Mouse (Mus musculus): ENCODE data around the gene Robo1. TPM values are rescaled to one million over a fixed set of nuclear protein-coding genes. Genes with fewer than 3 reads are reported as not detected.

Gene Robo1
- total RNA-seq, 2 experiments from 2014 or later: 8.7 to 10.6 TPM

DNA sequence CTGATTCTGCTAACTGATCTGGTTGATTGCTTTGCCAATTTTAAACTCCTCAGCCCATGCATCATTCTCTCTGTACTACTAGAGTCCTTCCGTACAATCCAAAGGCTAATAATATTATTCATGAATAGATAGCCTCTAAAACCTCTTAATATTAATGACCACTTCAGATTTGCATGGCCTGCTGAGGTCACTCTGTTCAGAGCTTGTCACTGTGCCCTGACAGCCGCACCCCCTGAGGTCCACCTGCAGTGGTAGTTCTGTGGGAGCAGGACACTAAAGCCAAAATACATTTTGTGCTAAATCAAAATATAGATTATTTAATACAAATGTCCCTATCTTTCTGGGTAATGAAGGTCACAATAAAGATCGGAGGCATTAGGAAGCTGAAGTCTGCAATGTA lies 631.8 kb downstream of the Robo1 start:
- DNase-seq: no peak

DNA sequence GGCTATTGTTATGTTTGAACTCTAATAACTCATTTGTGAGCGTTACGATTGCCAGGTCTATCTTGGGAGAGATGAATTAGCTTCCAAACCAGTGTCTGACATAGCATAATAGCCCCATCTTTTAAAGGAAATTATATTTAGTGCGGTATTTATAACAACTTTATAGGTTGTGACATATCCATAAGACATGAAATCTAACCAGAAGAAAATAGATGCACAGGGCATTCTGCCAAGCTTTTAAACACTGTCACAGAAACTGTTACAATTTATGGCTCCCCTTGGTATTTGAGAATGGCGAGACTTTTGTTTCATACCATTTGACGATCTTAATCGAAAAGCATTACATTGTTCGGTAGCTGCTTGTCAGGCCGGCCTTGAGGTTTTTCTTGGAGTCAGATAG lies 632.7 kb downstream of the Robo1 start:
- no peak for DNase-seq

DNA sequence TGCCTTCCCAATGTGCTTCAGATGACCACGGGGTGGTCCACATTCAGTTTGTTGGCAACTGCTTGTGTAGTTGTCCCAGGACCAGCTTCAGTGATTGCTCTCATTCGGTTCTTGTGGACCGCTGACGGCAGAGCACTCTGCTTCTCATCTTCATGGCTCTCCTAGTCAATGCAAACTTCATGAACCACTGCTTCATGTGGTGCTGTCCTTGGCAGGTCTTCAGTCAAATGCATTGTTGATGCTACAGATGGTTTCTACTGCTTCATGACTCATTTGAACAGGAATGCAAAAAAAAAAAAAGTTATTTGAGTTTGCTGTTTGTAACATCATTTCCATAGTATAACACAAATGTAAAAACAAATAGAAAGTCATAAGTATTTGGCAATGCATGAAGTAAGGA lies 636.3 kb downstream of the Robo1 start:
- DNase-seq: no peak

DNA sequence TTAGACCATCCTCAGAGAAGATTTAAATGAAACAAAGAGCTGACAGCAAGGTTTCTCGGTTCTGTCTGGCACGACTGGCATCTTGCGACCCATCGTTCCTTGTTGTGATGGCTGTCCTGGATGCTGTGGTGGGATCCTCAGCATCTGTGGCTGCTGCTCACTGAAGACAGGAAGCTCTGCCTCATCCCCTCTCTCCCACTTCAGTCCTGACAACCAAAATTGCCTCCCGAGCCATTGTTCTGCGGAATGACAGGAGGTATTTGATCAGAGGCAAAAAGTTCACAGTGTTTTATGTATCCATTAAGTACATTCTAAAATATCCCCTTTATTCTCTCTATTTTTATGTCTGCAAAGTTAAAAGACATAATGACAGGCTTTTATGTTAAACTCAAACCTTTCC lies 643.9 kb downstream of the Robo1 start:
- no peak for DNase-seq

DNA sequence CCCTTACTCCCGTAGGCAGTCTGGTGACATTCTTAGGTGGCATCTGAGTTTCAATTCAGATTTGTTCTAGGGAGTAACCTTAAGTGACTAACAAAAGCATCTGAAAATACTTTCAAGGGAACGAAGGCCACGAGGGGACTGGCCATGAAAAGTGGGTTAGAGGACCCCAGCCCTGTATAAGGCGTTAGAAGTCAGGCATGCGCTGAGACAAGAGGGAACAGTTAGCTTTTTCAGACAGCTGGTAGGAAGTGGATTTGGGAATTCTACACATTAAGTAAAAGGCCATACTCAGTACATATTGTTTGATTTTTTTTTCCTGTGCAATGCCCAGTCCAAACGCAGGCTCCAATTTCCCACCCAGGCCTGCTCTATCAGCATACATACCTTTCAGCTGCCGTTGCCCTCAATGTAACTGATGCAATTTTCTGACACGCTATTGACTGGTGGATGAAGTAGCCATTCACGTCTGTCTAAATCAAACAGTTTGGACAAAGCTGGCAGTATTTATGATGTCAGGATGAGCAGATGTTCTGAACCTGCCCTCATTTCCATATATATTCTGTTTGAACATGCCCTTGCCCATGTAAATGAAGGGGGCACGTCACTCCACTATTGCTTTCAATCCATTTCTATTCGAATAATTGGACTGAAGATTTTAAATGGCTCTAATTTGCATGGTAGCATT lies 651.1 kb downstream of the Robo1 start:
- DNase-seq: no peak

DNA sequence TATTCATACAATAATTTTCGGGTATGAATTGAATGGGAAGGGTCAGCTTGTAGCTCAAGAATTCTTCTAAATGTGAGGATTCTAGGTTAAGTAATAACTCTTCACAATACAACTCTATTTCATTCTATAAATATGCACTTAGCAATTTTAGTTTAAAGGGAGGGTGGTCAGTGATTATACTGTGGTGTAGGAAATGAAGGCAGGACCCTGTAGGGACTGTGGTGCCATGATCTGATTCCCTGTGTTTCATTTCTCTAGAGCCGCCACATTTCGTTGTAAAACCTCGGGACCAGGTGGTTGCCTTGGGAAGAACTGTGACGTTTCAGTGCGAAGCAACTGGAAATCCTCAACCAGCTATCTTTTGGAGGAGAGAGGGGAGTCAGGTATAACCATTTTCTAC lies 651.7 kb downstream of the Robo1 start:
- no peak for DNase-seq

DNA sequence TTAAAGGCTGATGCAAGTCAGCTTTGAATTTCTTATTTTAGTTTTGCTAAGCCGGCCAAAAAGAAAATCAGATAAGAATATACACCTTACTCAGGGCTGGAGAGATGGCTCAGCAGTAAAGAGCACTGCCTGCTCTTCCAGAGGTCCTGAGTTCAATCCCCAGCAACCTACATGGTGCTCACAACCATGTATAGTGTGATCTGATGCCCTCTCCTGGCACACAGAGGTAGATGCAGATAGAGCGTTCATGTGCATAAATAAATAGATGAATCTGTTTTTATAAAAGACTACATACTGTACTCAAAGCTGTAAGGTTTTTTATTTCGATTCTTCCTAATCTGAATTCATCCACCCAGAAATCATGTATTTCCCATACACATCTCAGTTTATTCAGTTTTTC lies 655.7 kb downstream of the Robo1 start:
- DNase-seq: no peak

DNA sequence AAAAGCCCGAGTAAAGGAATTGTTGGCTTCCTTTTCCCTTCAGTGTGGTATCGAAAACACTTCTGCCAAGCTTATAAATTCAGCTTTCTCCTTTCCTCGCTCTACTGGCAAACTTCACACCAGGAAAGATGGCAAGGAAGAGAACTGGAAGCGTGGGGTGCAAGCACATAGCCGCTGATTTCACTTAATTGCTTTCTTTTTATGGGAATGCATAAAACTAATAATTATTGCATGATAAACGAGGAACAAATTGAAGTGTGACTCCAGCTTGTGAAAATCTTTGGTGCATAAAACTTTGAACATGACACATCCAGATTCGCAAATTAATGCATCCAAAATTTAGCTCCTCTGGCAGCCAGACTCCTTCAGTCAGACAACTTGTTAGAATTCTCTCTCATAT lies 659.4 kb downstream of the Robo1 start:
- no peak for DNase-seq

DNA sequence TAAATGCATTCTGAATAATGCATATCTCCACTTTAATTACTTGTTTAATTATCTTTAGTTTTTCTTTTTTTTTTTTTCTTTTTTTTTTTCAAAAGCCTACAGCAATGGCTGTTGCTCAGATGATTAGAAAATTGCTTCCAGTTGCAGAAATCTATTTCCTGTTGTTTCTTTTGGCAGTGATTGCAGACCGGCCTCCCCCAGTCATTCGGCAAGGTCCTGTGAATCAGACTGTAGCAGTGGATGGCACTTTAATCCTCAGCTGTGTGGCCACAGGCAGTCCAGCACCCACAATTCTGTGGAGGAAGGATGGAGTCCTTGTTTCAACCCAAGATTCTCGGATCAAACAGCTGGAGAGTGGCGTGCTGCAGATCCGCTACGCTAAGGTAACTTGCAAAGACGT lies 661.9 kb downstream of the Robo1 start:
- no peak for DNase-seq

DNA sequence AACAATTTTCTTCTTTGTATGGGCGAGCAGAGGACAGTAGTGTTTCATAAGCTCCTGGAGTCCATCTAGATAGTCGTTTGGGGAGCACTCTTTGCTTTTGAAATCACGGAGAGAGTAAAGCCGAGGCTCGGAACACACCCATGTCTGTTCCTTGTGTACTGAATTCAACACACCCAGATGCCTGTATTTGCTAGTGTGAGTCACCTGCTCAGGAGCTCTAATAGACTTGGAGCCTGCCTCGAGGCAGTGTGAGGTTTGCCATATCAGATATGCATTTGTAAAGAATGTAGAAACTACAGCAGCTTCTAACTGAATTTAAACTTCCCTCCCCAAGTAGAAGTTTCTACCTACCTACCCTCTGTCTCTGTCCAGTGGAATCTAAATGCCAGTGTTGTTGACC lies 665.6 kb downstream of the Robo1 start:
- no peak for DNase-seq

DNA sequence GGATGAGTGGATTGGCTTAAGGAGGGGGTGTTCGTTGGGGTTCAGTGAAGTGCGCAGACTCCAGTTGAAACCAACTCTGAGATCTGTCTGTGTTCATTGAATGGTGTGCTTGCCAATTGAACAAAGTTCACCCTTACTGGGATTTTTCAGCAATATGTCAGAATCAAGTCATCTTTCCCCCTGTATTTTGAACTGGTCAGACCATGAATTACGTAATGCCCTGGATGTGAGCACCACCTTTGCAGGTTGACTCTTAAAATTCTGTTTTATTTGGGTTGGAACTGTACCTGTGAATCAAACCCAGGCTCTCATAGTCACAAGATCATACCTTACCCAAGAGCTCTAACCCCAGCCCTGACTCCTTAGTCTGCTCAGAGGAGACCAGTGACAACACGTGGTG lies 666.6 kb downstream of the Robo1 start:
- no peak for DNase-seq

DNA sequence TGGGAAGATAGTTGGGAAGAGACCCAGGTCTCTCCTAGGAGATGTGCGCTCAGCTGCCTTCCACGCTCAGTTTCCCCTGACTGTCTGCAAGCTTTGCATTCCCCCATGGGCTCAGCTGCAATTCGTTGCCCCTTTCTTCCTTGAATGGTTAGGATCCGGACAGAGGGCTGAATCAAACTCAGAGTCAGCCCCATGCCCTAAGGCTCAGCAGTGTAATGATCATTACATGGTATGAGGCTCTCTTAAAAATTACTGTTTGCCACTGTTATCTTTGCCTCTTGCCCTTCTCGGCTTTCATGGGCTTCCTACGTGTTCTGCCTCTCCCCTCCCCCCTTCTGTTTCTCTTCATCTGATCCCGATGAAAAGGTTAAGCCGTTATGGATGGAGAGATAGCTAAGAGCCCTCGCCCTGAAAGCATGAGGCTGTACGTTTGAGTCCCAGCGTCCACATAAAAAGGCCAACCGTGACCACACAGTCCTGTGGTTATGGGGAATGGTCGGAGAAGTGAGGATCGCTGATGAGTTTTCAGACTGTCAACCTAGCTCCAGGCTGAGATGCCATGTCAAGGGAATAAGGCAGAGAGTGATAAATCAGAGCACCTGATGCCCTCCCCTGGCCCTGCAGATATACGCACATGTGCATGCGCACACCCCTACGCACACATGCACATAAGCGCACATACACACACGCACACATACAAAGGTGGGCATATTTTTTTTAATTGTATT lies 668.9 kb downstream of the Robo1 start:
- no peak for DNase-seq

DNA sequence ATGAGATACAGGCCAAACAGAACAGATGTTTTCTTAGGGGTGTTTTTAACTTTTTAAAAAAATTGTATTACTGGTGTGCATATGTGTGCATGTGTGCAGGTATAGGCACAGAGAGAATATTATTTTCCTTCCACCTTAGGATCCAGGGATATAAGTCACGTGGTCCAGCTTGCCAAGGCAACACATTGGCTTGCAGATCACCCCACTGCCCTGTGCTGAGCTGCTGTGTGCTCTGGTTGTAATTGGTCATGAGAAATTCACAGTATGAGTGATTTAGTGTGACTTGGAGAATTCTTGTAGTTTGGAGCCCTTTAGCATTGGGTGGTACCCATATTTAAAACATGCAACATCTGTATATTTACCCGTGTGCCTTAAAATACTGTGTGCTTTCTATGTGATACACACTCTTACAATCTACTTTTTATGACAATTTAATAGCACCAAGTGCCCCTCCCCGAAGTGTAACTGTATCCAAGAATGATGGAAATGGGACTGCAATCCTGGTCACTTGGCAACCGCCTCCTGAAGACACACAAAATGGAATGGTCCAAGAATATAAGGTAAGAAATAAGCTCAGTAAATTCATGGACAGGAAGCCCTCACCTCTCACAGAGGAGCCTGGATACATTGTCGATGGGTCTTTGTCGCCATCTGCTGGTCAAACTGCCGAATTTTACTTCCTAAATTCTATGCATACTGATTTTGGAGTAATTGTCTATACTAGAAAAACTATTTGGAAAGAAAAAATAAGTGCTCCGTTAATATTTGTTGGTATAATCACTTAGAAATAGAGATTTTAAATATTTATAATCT lies 671.5 kb downstream of the Robo1 start:
- DNase-seq: peak; percentile 84

DNA sequence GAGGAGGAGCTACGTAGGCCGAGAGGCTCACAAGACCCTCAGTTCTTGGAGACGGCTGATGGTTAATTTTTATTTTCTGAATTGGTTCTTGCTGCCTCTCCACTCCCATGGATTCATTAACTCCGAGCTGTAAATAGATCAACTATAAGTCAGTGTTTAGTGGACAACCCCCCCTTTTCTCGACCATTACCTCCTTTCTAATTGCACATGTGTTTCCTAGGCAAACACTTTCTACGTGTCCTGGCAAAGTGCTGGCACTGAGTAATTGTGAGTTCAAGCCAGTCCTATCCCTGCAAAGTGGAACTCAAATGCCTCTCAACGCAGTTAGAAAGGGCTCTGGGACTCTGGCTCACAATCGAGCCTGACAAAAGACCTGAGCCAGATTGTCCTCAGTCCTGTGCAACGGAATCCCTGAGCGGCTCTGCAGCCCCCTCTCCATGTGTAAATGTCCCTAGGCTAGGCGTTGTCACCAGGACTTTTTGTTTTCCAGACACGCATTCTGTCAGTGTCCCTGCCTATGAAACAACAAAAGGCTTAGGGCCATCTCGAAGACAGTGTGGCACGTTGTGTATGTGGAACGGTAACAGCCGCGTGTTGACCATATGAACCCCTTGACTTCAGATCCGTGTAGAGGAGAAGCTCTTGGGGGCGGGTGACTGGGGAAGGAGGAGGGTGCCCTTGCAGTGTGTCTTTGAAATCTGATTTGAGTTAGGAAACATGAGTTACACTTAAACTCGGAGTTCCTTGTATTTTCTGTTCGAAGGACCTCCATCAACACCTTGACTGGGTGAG lies 682.5 kb downstream of the Robo1 start:
- no peak for DNase-seq

DNA sequence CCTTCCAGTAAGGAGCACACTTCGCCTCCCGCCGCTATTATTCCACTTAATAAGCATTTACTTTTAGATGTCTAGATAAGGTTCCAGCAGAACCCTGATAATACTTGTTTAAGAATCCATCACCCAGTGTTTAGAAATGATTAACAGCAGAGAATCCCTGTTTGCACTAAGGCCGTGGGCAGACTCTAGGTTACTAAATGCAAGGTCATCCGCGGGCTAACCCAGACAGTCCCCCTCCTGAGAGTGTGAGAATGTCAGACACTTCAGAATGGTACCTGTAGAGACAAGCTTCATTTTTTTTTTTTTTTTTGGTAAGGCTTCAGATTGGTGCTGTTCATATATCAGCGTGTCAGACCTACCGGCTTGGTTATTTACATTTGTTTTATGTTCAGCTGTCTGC lies 685.1 kb downstream of the Robo1 start:
- no peak for DNase-seq

DNA sequence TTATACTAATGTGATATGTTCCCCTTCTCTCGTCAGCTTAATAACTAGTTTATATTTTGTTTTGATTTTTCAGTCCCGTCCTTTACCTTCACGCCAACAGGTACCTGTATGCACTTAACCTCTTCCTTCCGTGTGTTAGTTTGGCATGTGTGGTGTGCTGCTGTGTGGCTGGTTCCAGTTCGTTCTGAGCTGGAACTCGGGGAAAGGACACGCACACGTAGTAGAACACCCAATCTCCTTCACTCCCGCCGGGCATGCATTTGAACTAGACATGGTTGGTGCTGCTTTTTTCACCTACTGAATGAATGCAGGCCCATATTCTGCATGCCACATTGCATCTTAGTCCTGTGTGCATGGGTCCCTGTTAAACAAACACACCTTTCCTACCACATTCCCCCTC lies 685.5 kb downstream of the Robo1 start:
- DNase-seq: no peak

DNA sequence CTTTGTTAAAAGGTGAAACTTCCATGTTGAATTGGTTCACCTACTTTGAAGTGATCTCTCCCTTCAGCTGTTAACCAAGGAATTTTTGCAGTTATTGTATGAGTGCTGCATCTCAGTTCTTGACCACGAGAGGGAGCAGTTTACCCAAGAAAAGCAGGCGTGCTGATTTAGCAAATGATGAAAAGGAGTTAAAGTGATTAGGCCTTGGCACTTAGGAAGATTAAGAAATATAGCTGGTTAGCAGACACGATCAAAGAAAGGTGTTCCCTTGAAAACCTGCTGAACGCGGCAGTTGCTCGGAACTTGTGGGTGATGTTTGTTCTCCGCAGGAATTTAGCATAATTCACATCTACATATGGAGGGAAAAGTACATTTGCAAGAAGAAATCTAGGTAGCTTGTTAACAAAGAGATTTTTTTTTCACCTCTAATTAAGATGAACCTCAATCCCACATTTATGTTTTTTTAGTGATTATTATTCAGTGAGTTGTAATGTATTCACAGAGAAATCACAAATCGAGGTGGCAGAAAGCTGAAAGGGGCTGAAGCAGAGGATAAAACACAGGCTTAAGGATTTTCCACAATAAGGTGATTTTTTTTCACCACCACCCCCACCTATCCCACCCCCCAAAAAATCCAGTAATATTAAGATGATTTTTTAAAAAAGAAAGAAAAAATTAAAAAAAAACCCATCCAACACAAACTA lies 687.3 kb downstream of the Robo1 start:
- DNase-seq: peak; percentile 65

DNA sequence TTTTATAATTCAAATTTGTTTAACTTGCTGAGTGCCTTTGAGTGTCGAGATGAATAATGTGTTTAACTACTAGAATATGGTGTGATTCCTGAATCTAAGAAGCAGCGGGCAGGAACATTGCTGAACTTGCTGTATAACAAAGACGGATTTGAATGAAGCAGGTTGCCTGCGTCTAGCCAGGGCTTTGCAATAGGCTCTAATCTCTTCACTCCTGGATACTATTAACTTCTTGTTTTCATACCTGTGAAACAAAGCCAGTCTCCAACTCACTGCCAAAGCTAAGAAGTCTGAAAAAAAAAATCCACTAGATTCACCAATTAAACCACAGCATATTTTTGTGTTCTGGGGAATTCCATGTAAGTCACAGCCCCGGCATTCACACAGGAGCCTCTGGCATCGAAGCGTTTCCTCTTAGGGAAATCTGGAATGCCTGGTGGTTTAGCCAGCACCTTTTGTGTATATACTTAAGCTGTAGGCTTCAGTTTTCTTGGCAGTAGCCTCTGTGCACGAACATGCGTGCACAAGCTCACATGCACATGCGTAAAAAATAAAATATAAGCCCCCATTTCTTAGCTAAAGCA lies 687.9 kb downstream of the Robo1 start:
- DNase-seq: no peak

DNA sequence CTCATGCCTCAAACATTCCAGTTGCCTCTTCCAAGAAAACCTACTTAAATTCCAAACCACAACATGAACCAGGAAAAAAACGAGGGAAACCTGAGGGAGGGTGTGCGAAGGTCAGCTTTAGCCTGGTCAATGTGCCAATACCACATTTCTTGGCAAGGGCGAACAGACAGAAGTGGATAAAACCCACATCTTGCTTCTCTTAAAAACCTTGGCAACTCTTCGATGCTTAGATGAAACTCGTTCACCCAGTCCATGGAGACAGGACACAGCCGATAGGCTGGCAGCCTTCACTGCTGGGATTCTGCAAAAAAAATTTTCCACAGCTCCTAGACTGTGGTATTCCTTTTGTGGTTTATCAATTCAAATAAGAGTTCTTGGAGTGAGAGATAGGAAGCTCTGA lies 690.6 kb downstream of the Robo1 start:
- no peak for DNase-seq

DNA sequence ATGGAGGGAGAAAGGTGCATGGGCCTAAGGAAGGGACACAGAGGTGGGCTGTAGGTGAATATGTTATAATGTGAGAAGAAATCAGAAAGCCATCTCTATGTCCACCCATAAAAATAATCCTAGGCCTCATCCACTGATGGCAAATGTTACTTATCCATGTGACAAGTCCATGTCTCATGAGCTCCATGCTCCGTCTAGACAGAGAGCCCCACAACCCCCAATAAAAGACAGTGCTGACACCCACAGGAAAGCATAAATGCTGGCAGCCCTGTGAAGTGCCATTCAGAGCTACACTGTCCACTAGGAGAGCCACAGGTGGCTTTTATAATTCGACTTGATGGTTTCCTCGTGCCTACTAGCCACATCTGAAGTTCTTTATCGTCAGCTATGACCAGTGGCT lies 694.6 kb downstream of the Robo1 start:
- no peak for DNase-seq

DNA sequence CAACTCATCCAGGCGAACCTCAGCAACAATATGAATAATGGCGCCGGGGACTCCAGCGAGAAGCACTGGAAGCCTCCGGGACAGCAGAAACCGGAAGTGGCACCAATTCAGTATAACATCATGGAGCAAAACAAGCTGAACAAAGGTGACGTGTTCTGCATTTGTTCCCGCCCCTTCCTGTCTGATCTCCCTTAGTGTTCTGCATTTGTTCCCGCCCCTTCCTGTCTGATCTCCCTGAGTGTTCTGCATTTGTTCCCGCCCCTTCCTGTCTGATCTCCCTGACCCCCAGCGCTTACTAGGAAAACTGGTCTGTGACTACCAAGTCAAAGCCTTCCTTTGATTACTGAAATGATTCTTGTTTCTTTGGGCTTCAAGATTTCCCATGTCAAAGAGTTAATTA lies 696.5 kb downstream of the Robo1 start:
- DNase-seq: no peak

DNA sequence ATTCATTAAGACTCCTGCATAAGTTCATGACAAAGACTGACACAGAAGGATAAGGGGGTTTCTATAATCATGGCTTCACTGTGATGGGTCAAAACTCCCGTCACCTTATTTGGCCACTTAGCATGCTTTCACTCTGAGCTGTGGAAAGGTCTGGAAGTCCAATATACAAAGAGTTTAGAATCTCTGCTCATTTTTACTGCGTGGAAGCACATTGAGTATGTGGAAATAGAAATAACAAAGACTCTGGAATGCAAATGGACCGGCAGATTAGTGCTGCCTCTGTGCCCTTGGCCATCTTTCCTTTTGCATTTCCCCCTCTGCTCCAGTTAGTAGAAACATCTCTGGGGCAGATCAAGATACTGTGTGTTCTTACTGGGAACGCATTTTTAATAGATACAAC lies 697.7 kb downstream of the Robo1 start:
- no peak for DNase-seq

Data from heart, postnatal 4 days (tissue).